Mouse (Mus musculus): Measurements from ENCODE around the gene Bach2. TPM values are rescaled to one million over a fixed set of nuclear protein-coding genes. Genes with fewer than 3 reads are reported as not detected.

The Bach2 gene
- polyA plus RNA-seq, 2 experiments: 0.45 to 0.67 TPM

DNA sequence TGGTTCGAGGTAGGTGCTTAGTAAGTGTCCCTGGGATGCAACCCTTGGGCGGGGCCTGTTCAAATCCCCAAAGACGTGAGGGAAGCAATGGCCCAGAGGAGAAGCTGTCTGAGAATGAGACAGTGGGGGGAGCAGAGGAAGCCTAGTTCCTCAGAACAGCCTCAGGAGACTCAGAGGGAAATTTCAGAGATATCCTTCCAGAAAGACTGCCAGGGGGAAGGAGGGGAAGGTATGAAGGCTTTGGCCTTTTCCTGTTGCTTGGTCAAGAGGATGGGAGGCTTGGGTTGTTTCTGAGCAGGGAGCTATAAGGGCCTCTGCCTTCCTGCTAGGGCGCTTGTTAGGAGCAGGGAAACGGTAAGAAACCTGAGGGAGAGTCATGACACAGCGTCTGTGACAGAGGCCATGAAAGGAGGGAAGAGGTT, 137.9 kb downstream of the Bach2 start:
- Histone ChIP-seq H3K27me3 (ENCODE audit: control insufficient read depth, insufficient read depth, low read length) (no peaks in the 10 kb centered on the region), H3K4me3 (ENCODE audit: insufficient read depth in 1 of 2, low read depth in 2 of 2, low read length in 2 of 2) (no peak overlapping the region), H3K9me3 (ENCODE audit: control insufficient read depth, low read length) (no peaks in the 10 kb centered on the region), H3K4me2 (ENCODE audit: low read depth) (no peak overlapping the region), H3K36me3 (replicated peaks; ENCODE audit: control insufficient read depth, insufficient read depth, low read depth) (no peaks in the 10 kb centered on the region), H3K9ac (replicated peaks) (no peak overlapping the region), H3K4me1 (replicated peaks; ENCODE audit: control insufficient read depth in 2 of 2, insufficient read depth in 2 of 2, low read length in 1 of 2) (peaks cover 0 to 7% of the 10 kb centered on the region in 2 experiments; a peak in 2 of 4 replicates), H3K27ac (no peak overlapping the region)
- TF ChIP-seq EP300 (IDR thresholded peaks at IDR 0.05; ENCODE audit: low read depth): no peak
- TF ChIP-seq CTCF (IDR thresholded peaks at IDR 0.05; ENCODE audit: low read depth): no peak
- ATAC-seq (ENCODE audit: insufficient read depth) (no peak), DNase-seq (ENCODE audit: low read depth in 3 of 3, low spot score in 3 of 3) (no peak)
- 39% methylated on average over 6 of the region's 6 CpGs for WGBS (ENCODE audit: insufficient replicate concordance)

DNA sequence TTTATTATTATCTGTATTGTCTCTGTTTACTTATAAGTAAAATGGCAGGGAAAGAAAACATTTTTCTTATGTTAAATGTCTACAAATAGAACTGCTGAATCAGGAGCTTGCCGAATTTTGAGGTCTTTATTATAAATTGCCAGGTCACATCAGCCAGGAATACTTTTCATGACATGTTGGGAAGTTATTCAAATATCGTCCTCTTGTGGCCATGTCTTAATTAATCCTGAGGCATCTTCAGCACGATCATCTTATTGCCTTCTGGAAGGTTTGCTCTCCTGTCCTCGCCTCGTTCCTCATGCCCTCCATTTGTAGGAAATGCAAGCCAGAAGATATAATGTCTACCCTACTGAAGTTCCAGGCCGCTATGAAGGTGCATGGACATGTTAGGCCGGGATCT, 140.5 kb downstream of the Bach2 start:
- Histone ChIP-seq H3K27ac (no peak overlapping the region), H3K4me2 (ENCODE audit: low read depth) (no peak overlapping the region), H3K4me1 (replicated peaks; ENCODE audit: control insufficient read depth in 2 of 2, insufficient read depth in 2 of 2, low read length in 1 of 2) (peaks cover 0 to 3% of the 10 kb centered on the region in 2 experiments; a peak in 1 of 4 replicates), H3K4me3 (ENCODE audit: insufficient read depth in 1 of 2, low read depth in 2 of 2, low read length in 2 of 2) (no peak overlapping the region), H3K36me3 (replicated peaks; ENCODE audit: control insufficient read depth, insufficient read depth, low read depth) (no peaks in the 10 kb centered on the region), H3K9ac (replicated peaks) (no peak overlapping the region), H3K27me3 (ENCODE audit: control insufficient read depth, insufficient read depth, low read length) (no peaks in the 10 kb centered on the region), H3K9me3 (ENCODE audit: control insufficient read depth, low read length) (no peaks in the 10 kb centered on the region)
- no peak for DNase-seq (ENCODE audit: low read depth in 3 of 3, low spot score in 3 of 3)
- 66% methylated on average over 7 of the region's 7 CpGs for WGBS (ENCODE audit: insufficient replicate concordance)
- no peak for ATAC-seq (ENCODE audit: insufficient read depth)
- TF ChIP-seq EP300 (IDR thresholded peaks at IDR 0.05; ENCODE audit: low read depth) (no peak), CTCF (IDR thresholded peaks at IDR 0.05; ENCODE audit: low read depth) (no peak)

DNA sequence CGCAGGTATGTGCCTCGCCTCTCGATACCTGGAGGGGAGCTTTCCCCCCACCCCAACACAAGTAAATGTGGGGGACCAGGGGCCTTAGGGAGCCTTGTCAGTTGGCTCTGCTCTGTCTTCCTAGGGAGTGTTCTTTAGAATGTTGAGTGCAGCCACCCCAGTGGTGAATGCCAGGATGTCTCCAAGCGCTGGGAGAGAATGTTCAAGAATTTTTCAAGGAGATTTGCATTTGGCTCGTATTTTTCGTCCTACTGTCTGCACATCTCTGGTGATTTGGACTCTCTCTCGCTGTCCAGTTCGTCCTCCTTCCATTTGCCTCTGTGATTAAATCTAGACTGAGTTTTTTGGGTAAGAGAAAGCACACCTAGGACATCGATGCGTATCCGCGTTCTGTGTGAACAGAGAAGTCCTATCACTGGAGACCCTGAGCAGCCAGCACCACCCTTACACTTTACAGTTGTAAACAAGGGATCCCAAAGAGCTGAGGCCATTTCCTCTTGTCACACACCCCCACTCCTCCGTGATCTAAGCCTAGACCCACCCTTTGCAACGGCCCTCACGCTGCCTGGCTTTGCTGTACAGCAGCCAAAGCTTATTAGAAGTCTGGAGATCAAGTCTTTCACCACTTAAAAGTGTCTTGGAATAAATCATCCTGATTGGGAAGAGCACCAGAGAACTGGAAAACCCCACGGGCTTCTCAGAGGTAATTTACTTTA, 143.2 kb downstream of the Bach2 start:
- Histone ChIP-seq H3K4me1 (replicated peaks; ENCODE audit: control insufficient read depth in 2 of 2, insufficient read depth in 2 of 2, low read length in 1 of 2) (peaks cover 0 to 10% of the 10 kb centered on the region in 2 experiments; a peak in 2 of 4 replicates), H3K9ac (replicated peaks) (no peak overlapping the region), H3K27me3 (ENCODE audit: control insufficient read depth, insufficient read depth, low read length) (no peaks in the 10 kb centered on the region), H3K4me2 (ENCODE audit: low read depth) (no peak overlapping the region), H3K9me3 (ENCODE audit: control insufficient read depth, low read length) (no peaks in the 10 kb centered on the region), H3K27ac (no peak overlapping the region), H3K4me3 (ENCODE audit: insufficient read depth in 1 of 2, low read depth in 2 of 2, low read length in 2 of 2) (no peak overlapping the region), H3K36me3 (replicated peaks; ENCODE audit: control insufficient read depth, insufficient read depth, low read depth) (no peaks in the 10 kb centered on the region)
- TF ChIP-seq EP300 (IDR thresholded peaks at IDR 0.05; ENCODE audit: low read depth) (no peak), CTCF (IDR thresholded peaks at IDR 0.05; ENCODE audit: low read depth) (no peak)
- DNase-seq (ENCODE audit: low read depth in 3 of 3, low spot score in 3 of 3) (no peak), ATAC-seq (ENCODE audit: insufficient read depth) (no peak)
- 61% methylated on average over 16 of the region's 16 CpGs for WGBS (ENCODE audit: insufficient replicate concordance)

DNA sequence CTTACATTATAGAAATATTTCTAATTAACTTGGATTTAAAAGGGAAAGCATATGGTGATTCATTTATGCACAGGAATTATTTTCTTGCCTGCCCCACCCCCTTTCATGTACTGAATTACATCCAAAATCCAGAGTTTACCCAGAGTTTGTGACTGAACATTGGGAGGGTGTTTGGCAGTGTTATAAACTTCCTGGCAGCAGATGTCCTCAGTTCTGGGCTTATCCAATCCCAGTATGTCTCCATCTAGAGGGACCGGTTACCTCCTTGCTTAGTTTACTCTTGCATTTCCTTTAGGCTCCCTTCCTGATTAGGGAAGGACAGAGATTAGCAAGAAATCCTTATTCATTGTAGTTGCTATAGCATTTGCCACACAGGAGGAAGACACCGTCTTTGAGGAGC, 146.5 kb downstream of the Bach2 start:
- H3K27me3 ChIP-seq (ENCODE audit: control insufficient read depth, insufficient read depth, low read length): no peaks in the 10 kb centered on the region
- no peaks in the 10 kb centered on the region for H3K36me3 ChIP-seq (replicated peaks; ENCODE audit: control insufficient read depth, insufficient read depth, low read depth)
- no peak overlapping the region for H3K27ac ChIP-seq
- H3K9me3 ChIP-seq (ENCODE audit: control insufficient read depth, low read length): no peaks in the 10 kb centered on the region
- H3K4me1 ChIP-seq (replicated peaks; ENCODE audit: control insufficient read depth in 2 of 2, insufficient read depth in 2 of 2, low read length in 1 of 2): peaks cover 0 to 29% of the 10 kb centered on the region in 2 experiments; a peak in 2 of 4 replicates
- no peak overlapping the region for H3K9ac ChIP-seq (replicated peaks)
- TF ChIP-seq EP300 (IDR thresholded peaks at IDR 0.05; ENCODE audit: low read depth): no peak
- no peak overlapping the region for H3K4me2 ChIP-seq (ENCODE audit: low read depth)
- no peak for ATAC-seq (ENCODE audit: insufficient read depth)
- WGBS (ENCODE audit: insufficient replicate concordance): 63% methylated on average over 2 of the region's 2 CpGs
- no peak for DNase-seq (ENCODE audit: low read depth in 3 of 3, low spot score in 3 of 3)
- H3K4me3 ChIP-seq (ENCODE audit: insufficient read depth in 1 of 2, low read depth in 2 of 2, low read length in 2 of 2): no peak overlapping the region

DNA sequence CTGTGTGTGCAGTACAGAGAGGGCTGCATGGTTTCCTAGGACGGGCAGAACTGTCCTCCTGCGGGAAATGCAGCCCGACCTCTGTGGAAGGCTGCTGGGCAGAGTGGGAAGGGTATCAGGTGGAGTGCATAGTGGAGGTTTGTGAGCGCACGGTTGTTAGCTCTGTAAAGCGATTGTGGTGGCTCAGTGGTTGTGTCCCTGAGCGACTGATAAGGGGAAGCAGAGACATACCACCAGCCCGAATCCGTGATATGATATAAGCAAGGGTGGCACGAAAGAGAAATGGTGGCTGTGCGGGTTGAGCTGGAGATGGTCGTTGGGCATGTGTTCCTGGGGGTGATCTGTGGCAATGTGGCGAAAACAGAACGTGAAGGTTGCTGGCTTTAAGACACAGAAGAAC, 147.0 kb downstream of the Bach2 start:
- Histone ChIP-seq H3K27ac (no peak overlapping the region), H3K4me2 (ENCODE audit: low read depth) (no peak overlapping the region), H3K27me3 (ENCODE audit: control insufficient read depth, insufficient read depth, low read length) (no peaks in the 10 kb centered on the region), H3K9me3 (ENCODE audit: control insufficient read depth, low read length) (no peaks in the 10 kb centered on the region), H3K9ac (replicated peaks) (no peak overlapping the region), H3K36me3 (replicated peaks; ENCODE audit: control insufficient read depth, insufficient read depth, low read depth) (no peaks in the 10 kb centered on the region), H3K4me3 (ENCODE audit: insufficient read depth in 1 of 2, low read depth in 2 of 2, low read length in 2 of 2) (no peak overlapping the region), H3K4me1 (replicated peaks; ENCODE audit: control insufficient read depth in 2 of 2, insufficient read depth in 2 of 2, low read length in 1 of 2) (peaks cover 0 to 29% of the 10 kb centered on the region in 2 experiments; a peak in 2 of 4 replicates)
- DNase-seq (ENCODE audit: low read depth in 3 of 3, low spot score in 3 of 3): no peak
- WGBS (ENCODE audit: insufficient replicate concordance): 26% methylated on average over 14 of the region's 14 CpGs
- no peak for ATAC-seq (ENCODE audit: insufficient read depth)
- TF ChIP-seq EP300 (IDR thresholded peaks at IDR 0.05; ENCODE audit: low read depth): no peak
